Mouse (Mus musculus): ENCODE results near the gene Wdr43. TPM values are rescaled to one million over a fixed set of nuclear protein-coding genes. Genes with fewer than 3 reads are reported as not detected.
A peak's percentile ranks its signal among the peaks of the same experiment; 100 is the strongest.

Wdr43 gene
- total and polyA plus RNA-seq, 2 experiments from 2014 or later: 19.4 to 33.6 TPM

GRCm38 (mm10) chr17:71660390-71660789 lies 44.7 kb downstream of the Wdr43 start:
- Histone ChIP-seq H3K36me3 (ENCODE audit: insufficient read depth, low read length) (peaks cover 8% of the 10 kb centered on the region; the same call in 1 of the 2 replicates), H3K4me1 (ENCODE audit: insufficient read depth, low read length) (no peaks in the 10 kb centered on the region), H3K9ac (replicated peaks; ENCODE audit: low read length) (no peak overlapping the region), H3K27ac (no peak overlapping the region), H3K4me2 (ENCODE audit: low read depth, low read length) (no peak overlapping the region), H3K9me3 (ENCODE audit: low read length) (no peaks in the 10 kb centered on the region), H3K27me3 (ENCODE audit: insufficient read depth, low read length) (no peaks in the 10 kb centered on the region), H3K4me3 (ENCODE audit: low read length) (no peak overlapping the region)
- 57% methylated on average over 1 of the region's 1 CpGs for WGBS
- no peak for DNase-seq (ENCODE audit: low spot score)
- TF ChIP-seq CTCF (IDR thresholded peaks at IDR 0.05; ENCODE audit: low read depth): no peak
- no peak for ATAC-seq

GRCm38 (mm10) chr17:71662751-71663250 lies 47.1 kb downstream of the Wdr43 start:
- peak overlapping the region; percentile 30 for H3K4me3 ChIP-seq (ENCODE audit: low read length)
- TF ChIP-seq CTCF (IDR thresholded peaks at IDR 0.05; ENCODE audit: low read depth): peak; percentile 83
- no peaks in the 10 kb centered on the region for H3K9me3 ChIP-seq (ENCODE audit: low read length)
- no peak overlapping the region for H3K9ac ChIP-seq (replicated peaks; ENCODE audit: low read length)
- ATAC-seq: peak; percentile 90
- peaks cover 3% of the 10 kb centered on the region; the same call in 1 of the 2 replicates for H3K36me3 ChIP-seq (ENCODE audit: insufficient read depth, low read length)
- peak overlapping the region; percentile 59 for H3K4me2 ChIP-seq (ENCODE audit: low read depth, low read length)
- 6% methylated on average over 21 of the region's 21 CpGs for WGBS
- H3K27ac ChIP-seq: no peak overlapping the region
- no peaks in the 10 kb centered on the region for H3K4me1 ChIP-seq (ENCODE audit: insufficient read depth, low read length)
- H3K27me3 ChIP-seq (ENCODE audit: insufficient read depth, low read length): no peaks in the 10 kb centered on the region
- peak; percentile 92 for DNase-seq (ENCODE audit: low spot score)

- WGBS: 90% methylated on average over 6 of the region's 6 CpGs
- H3K4me3 ChIP-seq (ENCODE audit: low read length): no peak overlapping the region
- ATAC-seq (no peak), DNase-seq (ENCODE audit: low spot score) (no peak)
- H3K9me3 ChIP-seq (ENCODE audit: low read length): no peaks in the 10 kb centered on the region
- H3K9ac ChIP-seq (replicated peaks; ENCODE audit: low read length): no peak overlapping the region
- H3K4me1 ChIP-seq (ENCODE audit: insufficient read depth, low read length): no peaks in the 10 kb centered on the region
- no peaks in the 10 kb centered on the region for H3K36me3 ChIP-seq (ENCODE audit: insufficient read depth, low read length)
- no peak overlapping the region for H3K27ac ChIP-seq
- H3K4me2 ChIP-seq (ENCODE audit: low read depth, low read length): no peak overlapping the region
- no peak for TF ChIP-seq CTCF (IDR thresholded peaks at IDR 0.05; ENCODE audit: low read depth)
- no peaks in the 10 kb centered on the region for H3K27me3 ChIP-seq (ENCODE audit: insufficient read depth, low read length)
These were observed 47.8 kb downstream of the Wdr43 start for GRCm38 (mm10) chr17:71663491-71663890.

- WGBS: 94% methylated on average over 1 of the region's 1 CpGs
These were observed 48.5 kb downstream of the Wdr43 start for GRCm38 (mm10) chr17:71664172-71664571.

GRCm38 (mm10) chr17:71665201-71665600 lies 49.5 kb downstream of the Wdr43 start:
- no peaks in the 10 kb centered on the region for H3K4me1 ChIP-seq (ENCODE audit: insufficient read depth, low read length)
- 84% methylated on average over 4 of the region's 4 CpGs for WGBS
- no peaks in the 10 kb centered on the region for H3K36me3 ChIP-seq (ENCODE audit: insufficient read depth, low read length)
- H3K27me3 ChIP-seq (ENCODE audit: insufficient read depth, low read length): no peaks in the 10 kb centered on the region
- H3K9me3 ChIP-seq (ENCODE audit: low read length): no peaks in the 10 kb centered on the region
- H3K27ac ChIP-seq: no peak overlapping the region
- DNase-seq (ENCODE audit: low spot score) (no peak), ATAC-seq (no peak)
- H3K4me3 ChIP-seq (ENCODE audit: low read length): no peak overlapping the region
- no peak overlapping the region for H3K4me2 ChIP-seq (ENCODE audit: low read depth, low read length)
- H3K9ac ChIP-seq (replicated peaks; ENCODE audit: low read length): no peak overlapping the region
- no peak for TF ChIP-seq CTCF (IDR thresholded peaks at IDR 0.05; ENCODE audit: low read depth)

More at GRCm38 (mm10) chr17:71664172-71664571, 48.5 kb downstream of the Wdr43 start:
- Histone ChIP-seq H3K4me3 (ENCODE audit: low read length) (no peak overlapping the region), H3K9ac (replicated peaks; ENCODE audit: low read length) (no peak overlapping the region), H3K27me3 (ENCODE audit: insufficient read depth, low read length) (no peaks in the 10 kb centered on the region), H3K9me3 (ENCODE audit: low read length) (no peaks in the 10 kb centered on the region), H3K4me1 (ENCODE audit: insufficient read depth, low read length) (no peaks in the 10 kb centered on the region), H3K4me2 (ENCODE audit: low read depth, low read length) (no peak overlapping the region), H3K36me3 (ENCODE audit: insufficient read depth, low read length) (no peaks in the 10 kb centered on the region), H3K27ac (no peak overlapping the region)
- DNase-seq (ENCODE audit: low spot score) (no peak), ATAC-seq (no peak)
- no peak for TF ChIP-seq CTCF (IDR thresholded peaks at IDR 0.05; ENCODE audit: low read depth)

GRCm38 (mm10) chr17:71669511-71669910 lies 53.8 kb downstream of the Wdr43 start:
- peak; percentile 14; the same call in 1 of the 2 replicates for TF ChIP-seq CTCF (IDR thresholded peaks at IDR 0.05; ENCODE audit: low read depth)
- H3K27me3 ChIP-seq (ENCODE audit: insufficient read depth, low read length): no peaks in the 10 kb centered on the region
- WGBS: 88% methylated on average over 5 of the region's 5 CpGs

GRCm38 (mm10) chr17:71671840-71672546 lies 56.3 kb downstream of the Wdr43 start:
- H3K4me3 ChIP-seq (ENCODE audit: low read length): no peak overlapping the region
- no peaks in the 10 kb centered on the region for H3K9me3 ChIP-seq (ENCODE audit: low read length)
- no peak overlapping the region for H3K9ac ChIP-seq (replicated peaks; ENCODE audit: low read length)
- 47% methylated on average over 17 of the region's 17 CpGs for WGBS
- peak; percentile 58 for TF ChIP-seq CTCF (IDR thresholded peaks at IDR 0.05; ENCODE audit: low read depth)
- ATAC-seq (no peak), DNase-seq (ENCODE audit: low spot score) (peak; percentile 38)
- H3K4me1 ChIP-seq (ENCODE audit: insufficient read depth, low read length): peaks cover 5% of the 10 kb centered on the region; the same call in 1 of the 2 replicates
- H3K27me3 ChIP-seq (ENCODE audit: insufficient read depth, low read length): no peaks in the 10 kb centered on the region
- no peak overlapping the region for H3K4me2 ChIP-seq (ENCODE audit: low read depth, low read length)
- H3K36me3 ChIP-seq (ENCODE audit: insufficient read depth, low read length): no peaks in the 10 kb centered on the region
- H3K27ac ChIP-seq: no peak overlapping the region

More at GRCm38 (mm10) chr17:71669511-71669910, 53.8 kb downstream of the Wdr43 start:
- no peaks in the 10 kb centered on the region for H3K36me3 ChIP-seq (ENCODE audit: insufficient read depth, low read length)
- H3K9me3 ChIP-seq (ENCODE audit: low read length): no peaks in the 10 kb centered on the region
- no peak overlapping the region for H3K27ac ChIP-seq
- H3K4me2 ChIP-seq (ENCODE audit: low read depth, low read length): no peak overlapping the region
- no peak overlapping the region for H3K4me3 ChIP-seq (ENCODE audit: low read length)
- DNase-seq (ENCODE audit: low spot score) (no peak), ATAC-seq (no peak)
- H3K4me1 ChIP-seq (ENCODE audit: insufficient read depth, low read length): no peaks in the 10 kb centered on the region; the same call in 1 of the 2 replicates
- no peak overlapping the region for H3K9ac ChIP-seq (replicated peaks; ENCODE audit: low read length)

Measured in hindbrain, postnatal 0 days (tissue).